Mouse (Mus musculus) retina, adult 2 months (tissue): ENCODE measurements around the gene Prss23.

Source experiments
- DNase-seq: peaks from one replicate; pipeline ENCODE4 v3.0.0-alpha.2; 2012; ENCODE audit warnings: low read depth, low spot score

Prss23 gene

DNA sequence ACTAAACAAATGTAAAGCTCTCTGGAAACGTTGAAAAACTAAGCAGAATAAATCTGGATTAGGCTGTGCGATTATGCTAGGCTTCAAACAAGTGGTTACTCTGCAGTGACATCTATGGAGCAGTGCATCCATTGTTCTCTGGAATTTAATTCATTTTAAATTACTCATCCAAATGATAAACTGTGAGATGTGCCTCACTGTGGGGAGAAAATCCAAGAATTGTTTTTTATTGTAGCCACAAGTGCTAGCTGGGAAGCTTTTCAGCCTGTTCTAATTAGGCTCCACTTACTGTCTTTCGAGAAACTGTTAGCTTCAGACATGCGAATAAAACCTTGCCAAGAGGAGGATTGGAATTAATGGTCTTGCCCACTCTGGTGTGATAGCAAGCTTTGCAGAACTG lies 18.3 kb downstream of the Prss23 start:
- DNase-seq, result no peak

DNA sequence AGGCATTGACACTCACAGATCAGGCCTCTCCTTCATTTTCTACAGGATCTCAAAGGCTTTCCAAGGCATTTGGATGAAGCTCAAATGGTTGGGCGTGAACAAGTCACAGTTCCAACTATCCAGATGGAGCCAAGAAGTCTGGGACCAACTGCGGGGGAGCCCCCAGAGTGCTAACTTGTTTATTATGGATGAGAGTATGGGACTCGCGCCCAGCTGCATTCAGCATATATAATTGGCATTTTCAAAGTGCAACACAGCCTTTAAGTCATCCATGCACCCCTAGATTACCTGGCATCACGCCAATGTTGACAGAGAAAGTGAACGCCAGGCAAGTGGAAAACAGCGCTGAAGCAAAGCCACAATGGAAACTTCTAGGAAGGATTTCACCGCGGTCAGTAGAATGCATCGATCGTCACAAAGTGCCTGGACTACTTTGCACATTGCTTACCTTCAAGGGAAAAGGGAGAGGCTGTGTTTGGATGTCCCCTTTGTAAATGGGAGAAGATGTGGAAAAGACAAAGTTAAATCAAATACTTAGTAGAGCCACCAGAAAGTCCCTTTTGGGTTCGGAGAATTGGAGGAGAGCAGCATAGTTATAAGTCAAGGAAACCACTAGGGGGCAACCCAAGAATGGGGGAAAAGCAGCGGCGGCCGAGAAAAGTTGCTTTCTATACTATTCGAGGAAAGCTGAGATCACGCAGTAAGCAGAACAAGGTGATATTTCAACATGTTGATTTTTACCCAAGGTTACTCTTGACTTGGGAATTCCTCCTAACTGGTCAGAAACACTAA lies 27.3 kb downstream of the Prss23 start:
- peak; percentile 37 for DNase-seq

DNA sequence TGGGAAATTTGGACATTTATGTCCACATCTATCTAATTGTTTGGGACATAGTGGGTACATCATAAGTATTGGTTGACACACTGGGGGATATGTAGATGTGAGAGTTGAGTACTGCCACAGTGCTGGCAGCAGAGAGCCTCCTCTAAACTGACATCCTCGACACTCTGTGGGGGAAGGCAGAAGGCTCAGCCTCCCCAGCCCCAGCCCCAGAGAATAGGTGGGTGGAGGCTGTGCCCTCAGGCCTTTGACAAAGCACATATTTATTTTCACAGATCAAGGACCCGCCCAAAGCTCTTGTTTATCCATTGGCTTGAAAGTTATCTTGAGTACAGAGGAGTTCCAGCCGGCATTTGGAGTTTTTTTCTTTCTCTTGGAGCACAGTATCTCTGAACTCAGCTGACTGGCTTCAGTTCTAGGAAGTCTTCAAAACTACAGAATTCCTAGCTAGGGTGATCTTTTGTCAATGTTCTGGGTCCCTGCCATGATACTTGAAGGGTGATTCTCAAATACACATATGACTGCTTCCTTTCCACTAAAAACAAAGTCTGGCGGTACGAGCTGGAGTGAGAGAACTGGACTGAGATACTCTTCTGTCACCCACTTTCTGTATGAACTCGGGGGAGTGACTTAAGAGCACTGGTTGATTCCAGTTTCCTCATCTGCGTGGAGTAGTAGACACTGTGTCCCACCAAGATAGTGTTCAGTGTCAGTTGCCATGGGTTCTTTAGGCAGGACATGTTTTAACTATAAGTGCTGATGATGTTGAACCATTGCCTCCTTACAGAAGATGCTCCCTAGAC lies 43.0 kb downstream of the Prss23 start:
- no peak for DNase-seq

DNA sequence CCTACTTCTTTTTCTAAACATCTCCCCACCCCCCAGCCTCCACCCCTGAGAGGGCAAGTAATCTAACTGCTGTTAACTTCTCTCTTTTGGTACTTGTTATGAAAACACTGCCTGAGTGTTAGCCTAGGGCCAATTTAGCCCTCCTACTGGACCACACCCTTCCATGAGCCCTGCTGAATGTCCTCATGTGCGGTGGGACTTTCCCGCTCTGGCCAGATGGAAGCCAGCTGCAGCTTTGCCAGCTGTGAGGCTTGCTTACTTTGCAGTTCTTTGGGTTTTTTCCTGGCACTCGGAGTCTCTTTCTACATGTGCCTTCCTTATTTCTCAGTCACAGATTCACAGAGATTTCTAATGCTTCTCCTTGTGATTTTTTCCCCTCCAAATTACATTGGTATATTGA lies 45.3 kb downstream of the Prss23 start:
- DNase-seq, result no peak

DNA sequence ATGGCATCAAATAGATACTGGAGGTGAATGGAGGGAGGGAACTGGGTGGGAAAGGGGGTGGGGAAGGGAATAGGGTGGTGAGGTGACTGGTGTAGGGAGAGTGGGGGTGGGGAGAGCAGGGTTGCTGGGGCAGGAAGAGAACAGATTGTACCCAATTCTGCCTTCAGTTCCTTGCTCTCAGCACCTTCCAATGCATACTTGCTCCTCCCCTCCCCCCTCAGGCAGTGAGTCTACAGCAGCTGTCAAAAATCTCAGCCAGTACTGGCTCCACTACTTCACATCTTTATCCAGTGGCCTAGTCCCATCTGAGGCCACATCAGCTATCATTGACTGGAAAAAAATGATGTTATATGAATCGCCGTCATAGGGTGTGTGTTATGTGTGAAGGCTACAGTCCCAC lies 48.5 kb downstream of the Prss23 start:
- no peak for DNase-seq

DNA sequence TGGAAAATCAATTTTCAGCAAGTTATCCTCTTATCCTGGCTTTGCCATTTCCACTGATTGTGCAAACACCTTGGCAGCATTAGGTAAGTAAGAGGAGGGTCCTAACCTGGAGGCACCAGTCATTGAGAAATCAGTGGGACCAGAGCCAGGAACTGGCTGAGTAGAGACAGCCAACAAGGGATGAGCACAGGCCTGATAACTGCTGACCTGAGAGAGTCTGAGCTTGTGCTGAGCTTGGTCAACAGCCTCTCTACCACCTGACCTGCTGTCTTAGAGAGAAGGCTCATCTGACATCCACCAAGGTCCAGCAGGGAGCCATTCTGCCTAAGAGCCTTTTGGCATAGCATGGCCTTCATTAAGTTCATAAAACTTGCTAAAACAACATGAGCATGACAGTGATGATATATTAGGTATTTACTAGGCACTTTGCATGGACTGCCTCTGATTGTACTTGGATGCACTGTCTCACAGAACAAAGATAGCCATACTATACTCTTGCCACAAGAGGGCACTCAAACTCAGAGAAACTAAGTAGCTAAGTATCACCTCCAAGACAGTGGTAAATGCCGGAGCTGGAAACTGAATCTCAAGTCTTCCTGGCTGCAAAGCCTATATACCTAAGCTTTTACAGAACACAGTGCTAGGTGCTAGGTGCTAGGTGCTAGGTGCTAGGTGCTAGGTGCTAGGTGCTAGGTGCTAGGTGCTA lies 49.5 kb downstream of the Prss23 start:
- no peak for DNase-seq

DNA sequence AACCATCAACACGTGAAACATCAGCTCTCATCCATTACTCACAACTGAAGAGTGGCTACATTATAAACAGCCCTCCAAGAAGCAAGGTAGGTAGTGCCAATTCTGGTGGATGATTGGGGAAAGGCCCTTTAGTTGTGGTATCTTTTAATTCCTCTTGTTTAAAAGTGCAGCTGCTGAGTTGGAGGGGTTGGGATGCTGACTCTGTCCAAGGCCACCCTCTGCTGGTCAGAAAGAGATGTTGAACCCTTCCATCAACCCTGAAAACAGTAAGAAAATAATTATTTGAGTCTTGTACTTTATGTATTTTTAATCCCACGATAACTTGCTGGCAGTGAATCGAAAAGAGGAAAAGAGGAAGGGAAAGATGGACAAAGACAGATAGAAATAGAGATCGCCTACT lies 53.5 kb downstream of the Prss23 start:
- peak; percentile 15 for DNase-seq

DNA sequence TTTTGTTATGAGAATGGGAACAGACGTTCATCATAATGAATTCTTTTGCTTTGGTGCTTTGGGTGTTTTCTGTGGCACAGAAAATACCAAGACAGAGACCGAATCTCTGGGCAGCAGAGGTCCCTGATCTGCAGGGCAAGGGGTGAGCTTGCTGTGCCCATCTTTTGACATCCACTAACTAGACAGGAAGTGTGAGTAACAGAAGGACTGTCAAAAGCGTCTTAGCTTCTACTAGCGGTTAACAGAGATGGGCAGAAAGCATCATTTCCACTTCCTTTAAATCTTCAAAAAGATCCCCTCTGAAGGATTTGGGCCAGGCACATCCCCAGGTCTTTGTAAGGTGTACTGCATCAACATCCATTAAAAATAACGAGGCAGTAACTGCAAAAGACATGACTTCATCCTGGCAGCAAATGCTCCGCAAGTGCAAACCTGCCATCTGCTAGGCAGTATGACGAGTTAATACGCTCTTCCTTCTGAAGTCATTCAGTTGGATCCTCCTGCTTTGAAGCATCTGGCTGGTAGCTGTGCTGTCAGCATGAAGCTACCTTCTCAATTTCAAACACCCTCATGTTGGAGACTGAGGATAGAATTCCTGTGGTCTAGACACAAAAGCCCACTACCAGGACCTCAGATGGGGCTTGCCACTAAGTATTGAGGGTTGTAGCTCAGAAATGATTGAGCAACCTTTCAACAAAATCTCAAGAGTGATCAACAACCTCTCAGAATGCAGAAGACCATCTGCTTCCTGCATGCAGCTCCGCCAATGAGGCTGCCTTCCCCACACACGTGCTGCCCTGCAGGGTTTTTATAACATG lies 63.0 kb downstream of the Prss23 start:
- no peak for DNase-seq

DNA sequence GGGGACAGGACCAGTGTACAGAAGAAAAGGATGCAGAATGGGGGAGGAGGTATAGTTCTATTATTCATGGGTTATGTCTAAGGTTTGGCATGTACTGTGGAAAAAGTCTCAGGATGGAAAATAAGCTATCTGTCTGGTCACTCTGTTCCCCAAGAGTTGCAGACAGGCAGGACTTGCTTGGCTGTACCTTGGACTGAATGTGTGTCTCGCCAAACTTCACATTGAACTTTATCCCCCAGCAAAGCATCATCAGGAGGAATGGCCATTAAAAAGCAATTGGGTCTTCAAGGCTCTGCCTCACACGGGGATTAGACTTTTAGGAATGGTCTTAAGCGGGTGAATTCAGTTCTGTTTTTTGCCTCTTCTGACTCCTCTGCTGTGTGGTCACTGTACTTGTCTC lies 63.7 kb downstream of the Prss23 start:
- no peak for DNase-seq

DNA sequence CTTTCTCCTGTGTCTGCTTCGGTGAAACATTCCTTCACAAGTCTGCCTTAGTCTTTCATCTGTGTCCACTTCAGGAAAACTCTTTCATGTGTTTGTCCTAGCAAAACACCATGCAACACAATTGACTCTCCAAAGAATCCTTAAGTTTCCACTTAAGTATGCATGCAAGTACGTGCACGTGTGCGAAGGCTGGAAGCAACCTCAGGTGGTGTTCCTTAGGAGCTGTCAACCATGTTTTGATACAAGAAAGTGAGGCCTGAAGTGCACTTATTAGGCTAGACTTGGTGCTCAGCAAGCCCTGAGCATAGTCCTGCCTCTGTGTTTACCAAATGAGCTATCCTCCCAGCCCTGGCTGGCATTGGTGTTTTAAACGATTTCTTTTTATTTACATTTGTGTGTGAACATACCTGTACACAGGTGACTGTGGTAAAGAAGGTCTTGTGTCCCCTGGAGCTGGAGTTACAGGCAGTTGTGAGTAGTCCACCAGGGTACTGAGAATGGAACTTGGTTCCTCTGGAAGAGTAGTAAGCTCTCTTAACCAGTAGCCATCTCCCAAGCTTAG lies 64.3 kb downstream of the Prss23 start:
- DNase-seq, result no peak

DNA sequence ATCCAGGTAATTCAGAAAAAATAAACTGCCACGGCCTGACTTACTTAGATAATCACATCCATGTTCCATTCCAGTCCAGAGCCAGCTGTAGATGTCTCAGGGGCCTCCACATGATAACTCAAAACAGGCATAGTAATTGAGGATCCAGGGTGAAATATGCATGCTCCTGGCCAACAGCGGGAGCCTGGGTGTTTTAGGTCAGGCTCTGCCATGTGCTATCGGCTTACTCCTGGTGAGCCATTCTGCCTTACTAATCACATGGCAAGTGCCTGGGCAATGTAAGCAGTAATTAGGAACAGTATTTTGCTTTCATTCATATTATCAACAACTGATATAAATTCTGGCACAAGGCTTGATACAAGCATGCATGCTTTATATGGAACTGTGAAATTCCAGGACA lies 65.6 kb downstream of the Prss23 start:
- no peak for DNase-seq

DNA sequence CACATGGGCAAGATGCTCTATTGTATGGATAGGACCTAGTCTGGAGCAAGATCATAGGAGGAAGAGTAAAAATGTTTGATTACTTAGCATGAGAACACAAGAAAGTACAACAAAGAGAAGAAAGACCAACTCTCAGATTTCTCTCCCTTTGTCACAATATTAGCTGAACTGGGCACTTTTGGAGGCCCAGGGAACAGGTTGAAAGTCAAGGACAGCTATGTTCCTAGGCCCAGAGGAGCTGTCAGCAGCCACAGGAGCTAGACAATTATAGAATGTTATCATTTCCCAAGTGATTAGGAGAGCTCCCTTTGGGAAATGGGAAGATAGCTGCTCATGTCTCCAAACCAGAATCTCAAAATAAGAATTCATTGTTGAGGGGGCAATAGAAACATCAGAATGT lies 66.1 kb downstream of the Prss23 start:
- no peak for DNase-seq

DNA sequence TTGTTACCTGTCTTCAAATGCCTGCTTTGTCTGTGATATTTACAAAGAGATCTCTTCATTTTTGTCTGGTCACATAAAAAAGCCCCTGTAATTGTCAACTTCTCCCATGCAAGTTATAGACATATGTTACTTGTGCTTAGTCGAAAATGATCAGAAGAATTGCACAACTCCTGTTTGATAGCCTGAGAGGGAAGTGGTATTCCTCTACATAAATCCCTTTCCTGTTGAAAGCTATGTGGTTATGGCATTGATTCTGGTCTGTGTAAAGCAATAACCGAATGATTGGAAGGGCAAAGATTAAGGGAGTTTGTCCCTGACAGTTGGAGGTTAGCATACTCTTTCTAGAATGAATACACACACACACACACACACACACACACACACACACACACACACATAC lies 67.3 kb downstream of the Prss23 start:
- no peak for DNase-seq
